Mouse (Mus musculus) adrenal gland, adult (tissue): ENCODE results near the gene Sesn2.
"Not testable (repeated sequence)": the region's sequence is repeated elsewhere in the genome, so short reads cannot be mapped to it uniquely, and the experiment has no call there.

Experiments used
- DNase-seq, 2 experiments: peaks; one replicate each; pipeline ENCODE4 v3.0.0; 2022 to 2023; ENCODE audit warnings: low spot score in 1 of 2; ENCODE audit not compliant: inconsistent age in 2 of 2

Gene Sesn2

DNA sequence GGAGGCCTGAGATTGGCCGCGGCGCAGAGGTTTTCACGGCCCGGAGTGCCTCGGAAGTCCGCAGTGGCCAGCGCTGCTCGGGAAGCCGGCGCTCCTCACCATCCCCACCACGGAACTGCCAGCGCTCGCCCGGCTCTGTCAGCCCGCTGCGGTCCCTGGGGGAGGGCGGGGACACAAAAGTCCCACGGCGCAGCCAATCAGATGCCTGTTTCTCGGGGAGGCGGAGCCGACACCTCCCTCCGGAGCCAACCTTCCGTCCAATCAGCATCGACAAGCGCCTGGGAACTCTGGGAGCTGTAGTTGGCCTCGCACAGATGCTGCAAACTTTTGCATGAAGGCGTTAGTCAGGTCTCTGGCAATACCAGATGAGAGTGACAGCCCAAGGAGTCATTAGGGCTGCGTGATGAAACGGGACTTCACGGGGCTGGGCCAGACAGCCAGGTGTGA is at the start of gene Sesn2:
TSS of gene Sesn2 (minus strand) at position 150 of the 447 bp plus-strand sequence.
- DNase-seq = peak; percentile 98 to 99

DNA sequence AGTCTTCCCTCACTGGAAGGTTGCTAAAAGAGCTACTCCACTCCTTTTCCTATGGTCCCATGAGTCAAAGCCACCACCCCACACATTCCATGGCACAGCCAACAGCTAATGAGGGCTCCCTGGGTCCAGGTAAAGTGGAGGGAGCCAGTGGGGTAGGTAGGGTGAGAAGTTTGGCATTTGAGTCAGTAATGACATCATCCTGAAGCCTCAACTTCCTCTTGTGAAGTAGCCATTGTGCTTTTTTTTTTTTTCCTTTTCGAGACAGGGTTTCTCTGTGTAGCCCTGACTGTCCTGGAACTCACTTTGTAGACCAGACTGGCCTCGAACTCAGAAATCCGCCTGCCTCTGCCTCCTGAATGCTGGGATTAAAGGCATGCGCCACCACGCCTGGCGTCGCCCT is 45.2 kb upstream of the Sesn2 start:
- not testable (repeated sequence) for DNase-seq

DNA sequence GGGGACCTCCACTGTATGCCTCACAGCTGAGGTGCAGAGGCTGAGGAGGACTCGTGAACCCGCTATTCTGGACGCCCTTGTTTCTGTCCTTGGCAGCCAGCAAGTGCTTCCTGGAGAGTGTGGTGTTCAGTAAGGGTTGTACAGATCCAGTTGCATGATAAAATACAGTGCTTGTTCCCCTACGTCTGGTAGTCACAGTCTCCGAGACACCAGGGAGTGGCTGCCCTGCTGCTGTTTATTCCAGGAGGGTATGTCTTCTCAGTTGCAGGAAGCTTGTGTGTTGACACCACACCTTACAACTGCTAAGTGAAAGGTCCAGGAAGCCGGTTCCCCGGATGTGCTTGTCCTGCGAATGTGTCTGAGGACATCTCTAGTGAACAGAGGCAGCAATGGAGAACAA is 44.4 kb upstream of the Sesn2 start:
- DNase-seq = peak in 1 of 2 experiments; percentile 57

DNA sequence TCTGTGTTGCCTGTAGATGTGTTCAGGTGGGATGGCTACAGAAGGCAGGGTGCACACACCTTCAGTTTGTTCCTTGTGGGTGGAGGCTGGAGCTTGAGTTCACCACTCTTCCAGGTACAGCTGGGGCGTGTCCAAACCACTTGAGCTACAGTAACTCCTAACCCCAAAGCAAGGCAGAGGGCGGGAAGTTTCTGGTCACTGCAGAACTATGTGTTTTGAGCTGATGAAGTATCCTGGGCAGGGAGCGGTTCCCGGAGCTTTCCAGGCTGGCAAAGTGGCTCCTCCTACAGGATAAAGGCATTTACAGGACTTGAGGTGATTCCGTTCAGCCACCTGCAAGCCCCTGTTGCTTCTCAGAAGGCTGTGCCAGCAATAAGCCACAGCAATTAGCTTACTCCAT is 43.9 kb upstream of the Sesn2 start:
- DNase-seq = no peak

DNA sequence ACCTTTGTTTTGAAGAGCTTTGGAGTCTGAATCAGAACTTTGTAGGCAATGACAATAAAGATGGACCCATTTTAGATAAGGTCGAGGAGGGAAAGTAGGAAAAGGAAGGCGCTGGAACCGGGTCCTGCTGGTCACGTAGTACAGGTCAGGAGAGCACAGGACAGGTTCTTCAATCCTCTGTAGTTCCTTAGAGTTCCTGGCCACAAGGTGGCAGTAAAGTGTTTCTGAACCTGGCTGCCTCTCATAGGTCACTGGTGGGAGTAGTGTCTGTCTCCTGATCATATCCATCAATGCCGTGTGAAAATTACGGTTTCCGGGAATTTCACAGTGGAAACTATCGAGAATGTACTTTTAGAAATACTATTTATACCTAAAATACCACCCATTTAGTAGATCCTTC is 35.5 kb upstream of the Sesn2 start:
- peak; percentile 66 to 93 for DNase-seq

DNA sequence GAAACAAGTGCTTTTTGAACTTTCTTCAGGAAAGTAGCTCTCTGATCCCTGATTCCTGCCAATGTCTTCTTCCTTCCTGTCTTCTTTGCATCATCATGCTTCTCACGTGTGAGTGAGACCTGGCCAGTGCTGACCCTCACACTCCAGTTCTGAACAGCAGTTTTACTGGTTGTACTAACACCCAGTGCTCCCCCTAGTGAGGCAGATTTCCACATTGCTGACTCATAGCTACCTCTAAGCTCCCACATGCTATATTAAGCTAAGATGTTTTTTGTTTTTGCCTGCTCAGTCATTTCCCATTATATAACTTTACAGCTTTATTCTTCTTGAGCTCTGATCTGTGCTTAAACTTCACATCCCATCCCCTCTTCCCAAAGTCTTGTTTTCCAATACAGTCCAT is 32.4 kb upstream of the Sesn2 start:
- peak in 1 of 2 experiments; percentile 68 for DNase-seq

DNA sequence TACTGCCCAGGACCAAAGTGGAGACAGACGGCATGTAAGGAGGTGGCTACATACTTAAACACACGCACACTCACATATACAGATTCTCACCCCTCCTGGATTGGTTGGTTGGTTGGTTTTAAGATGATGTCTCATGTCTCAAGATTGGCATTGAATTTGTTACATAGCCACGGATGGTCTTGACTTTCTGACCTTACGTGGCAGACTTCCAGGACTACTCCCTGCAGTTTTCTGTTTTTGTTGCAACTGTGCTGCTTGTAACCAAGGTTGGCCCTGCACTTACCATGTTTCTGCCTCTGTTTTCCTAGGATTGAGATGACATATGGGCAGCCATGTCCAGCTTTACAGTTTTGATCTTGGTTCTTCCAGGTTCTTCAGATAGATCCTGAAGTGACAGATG is 31.1 kb upstream of the Sesn2 start:
- DNase-seq = peak in 1 of 2 experiments; percentile 81

DNA sequence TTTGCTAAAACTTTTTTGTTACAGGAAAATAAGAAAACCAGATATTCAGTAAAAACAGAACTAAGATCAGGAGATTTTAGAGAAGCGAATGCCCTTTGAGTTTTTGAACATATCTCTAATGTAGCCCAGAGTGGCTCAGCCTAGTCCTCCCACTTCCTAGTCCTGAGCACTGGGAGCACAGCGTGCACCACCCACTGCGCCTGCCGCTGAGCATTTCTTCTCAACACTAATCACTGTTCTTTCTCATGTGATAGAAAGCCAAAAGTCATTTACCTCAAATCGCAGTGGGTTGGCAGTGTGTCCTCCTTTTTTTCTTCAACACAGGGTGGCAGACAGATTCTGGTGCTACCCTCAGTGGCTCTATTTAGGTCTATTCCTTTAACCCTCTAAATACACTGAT is 29.2 kb upstream of the Sesn2 start:
- DNase-seq = no peak

DNA sequence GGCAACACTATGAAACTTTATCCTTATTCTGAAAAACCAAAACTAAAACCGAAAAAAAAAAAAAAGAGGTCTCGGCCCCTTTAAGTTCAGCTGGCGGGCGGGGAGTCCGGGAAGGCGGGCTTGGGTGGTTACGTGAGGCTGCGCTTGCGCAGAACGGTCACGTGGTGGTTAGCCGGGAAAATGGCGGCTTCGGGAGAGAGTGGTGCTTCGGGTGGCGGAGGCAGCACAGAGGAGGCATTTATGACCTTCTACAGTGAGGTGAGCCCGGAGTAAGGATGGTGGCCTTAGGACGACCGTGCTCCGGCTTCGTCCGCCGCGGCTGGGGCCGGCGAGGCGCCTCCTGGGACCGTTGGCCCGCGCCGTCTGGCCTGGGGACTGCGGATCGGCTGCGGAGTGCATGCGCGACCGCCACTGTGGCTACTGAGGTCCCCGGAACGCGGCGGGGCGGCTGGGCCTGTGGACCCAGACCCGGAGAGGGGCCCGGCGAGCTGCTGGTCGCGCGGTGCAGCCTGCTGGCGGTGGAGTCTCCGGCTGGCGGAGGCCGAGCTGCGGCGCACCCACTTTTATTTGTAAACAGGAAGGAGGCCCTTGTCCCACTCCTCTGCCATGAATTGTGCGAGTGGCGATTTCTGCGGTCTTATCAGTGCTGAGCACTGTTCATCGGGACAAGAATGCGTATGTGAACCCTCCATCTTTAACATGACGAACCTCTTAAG is 25.3 kb upstream of the Sesn2 start, which contains the start of gene Dnajc8:
TSS of gene Dnajc8 (plus strand) at position 145 of the 716 bp plus-strand sequence.
- peak; percentile 94 to 97 for DNase-seq

DNA sequence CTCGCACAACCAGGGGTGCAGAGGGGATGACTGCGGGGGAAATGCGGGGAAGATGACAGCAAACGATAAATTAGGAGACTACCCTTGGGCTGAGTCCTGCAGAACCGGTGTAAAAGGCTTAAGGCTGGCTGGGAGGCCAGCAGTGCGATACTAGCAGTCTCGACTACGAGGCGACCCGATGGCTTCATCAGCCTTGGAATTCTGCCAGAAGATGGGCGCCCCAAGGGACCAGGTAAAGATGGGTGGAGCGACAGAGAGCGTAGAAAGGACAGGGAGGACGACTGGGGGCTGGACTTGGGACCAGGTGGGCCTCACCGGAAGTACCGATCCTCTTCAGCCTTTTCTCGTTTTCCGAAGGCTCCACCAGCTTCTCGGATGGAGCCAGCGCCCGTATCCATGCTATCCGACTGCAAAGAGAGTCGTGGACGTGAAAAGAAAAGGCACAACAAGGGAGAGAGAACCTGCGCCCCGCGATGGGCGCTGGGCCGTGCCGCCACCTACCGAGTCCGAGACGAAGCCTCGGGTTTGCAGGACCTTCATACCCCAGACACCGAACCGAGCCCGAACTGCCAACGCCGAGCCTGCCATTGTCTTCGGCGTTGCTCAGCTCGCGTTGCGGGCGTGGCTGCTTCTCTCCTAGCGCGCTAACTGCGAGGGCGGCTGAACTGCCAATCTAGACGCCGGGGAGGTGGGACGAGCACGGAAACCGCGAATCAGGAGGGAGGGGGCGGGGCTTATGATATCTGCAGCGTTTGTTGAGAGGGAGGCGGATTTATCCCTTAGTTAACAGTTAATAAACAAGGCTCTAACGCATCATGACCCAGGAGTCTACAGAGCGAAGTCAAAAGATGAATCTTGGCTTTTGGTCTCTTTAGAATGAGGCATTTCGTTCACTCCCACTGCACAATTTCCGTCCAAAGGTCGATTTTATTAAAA is 22.9 kb upstream of the Sesn2 start, which contains the start of gene Atpif1:
TSS of gene Atpif1 (minus strand) at position 679 of the 936 bp plus-strand sequence.
- peak; percentile 92 to 96 for DNase-seq

DNA sequence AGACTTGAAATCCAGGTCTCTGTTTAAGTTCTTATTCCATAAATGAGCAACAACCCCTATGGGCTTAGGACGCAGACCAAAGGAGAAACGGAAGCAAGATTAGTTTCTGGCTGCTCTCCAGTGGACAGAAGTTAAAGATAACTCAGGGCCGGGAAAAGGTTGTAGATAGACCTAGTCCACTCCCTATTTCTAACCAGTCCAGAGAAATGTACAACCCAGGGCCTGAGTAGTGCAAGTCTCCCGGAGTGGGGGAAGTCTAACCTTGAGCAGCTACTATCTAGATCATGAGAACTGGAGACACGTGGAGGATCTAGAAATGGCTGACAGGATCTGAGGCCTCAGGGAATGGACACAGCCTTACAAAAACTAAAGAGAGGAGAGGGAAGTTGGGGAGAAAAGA is 22.2 kb upstream of the Sesn2 start:
- DNase-seq = peak; percentile 51 to 84

DNA sequence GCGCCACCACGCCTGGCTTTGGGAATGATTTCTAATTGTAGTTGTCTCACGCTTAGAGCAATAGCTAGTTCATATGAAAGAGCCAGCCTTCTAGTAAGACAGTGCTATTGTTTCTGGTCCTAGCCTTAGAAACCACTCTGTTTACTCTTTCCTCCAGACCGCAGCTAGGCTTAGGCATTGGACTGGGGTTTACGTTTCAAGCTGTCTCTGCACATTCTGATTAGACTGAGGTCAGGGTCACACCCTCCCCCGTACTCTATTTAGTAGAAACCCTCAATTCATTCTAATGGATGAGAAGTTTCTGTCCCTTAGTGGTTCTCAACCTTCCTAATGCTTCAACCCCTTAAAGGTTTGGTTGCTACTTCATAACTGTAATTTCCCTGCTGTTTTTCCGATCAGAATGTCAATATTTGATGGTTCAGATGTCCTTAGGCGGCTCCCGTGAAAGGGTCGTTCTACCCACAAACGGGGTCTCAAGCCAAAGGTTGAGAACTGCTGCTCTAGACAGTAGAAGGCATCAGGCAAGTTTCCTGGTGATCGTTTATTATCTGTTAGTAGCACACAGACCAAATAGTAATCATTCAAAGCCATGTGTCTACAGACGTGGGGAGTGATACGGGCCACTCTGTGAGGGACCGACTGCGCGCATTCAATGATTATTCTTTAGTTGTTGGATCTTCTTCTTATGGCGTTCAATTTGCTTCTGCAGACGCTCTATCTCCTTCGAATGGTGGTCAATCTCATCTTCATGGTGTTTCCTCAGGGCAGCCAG is 19.9 kb upstream of the Sesn2 start:
- DNase-seq = no peak

DNA sequence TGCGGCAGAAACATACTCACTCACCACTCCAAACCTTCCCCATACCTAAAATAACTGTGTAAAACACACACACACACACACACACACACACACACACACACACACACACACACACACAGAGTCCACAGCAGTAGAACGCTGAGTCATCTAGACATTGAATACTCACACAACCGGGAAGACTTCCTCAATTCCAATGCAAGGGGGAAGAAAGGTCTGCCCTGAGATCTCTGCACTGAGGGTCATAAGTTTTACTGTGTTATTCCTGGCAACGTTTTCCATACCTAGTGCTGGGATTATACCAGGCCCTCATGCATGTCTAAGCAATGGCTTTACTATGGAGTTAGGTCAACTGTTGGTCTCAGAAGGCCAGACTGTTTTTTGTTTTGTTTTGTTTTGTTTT is 19.0 kb upstream of the Sesn2 start:
- no peak for DNase-seq

DNA sequence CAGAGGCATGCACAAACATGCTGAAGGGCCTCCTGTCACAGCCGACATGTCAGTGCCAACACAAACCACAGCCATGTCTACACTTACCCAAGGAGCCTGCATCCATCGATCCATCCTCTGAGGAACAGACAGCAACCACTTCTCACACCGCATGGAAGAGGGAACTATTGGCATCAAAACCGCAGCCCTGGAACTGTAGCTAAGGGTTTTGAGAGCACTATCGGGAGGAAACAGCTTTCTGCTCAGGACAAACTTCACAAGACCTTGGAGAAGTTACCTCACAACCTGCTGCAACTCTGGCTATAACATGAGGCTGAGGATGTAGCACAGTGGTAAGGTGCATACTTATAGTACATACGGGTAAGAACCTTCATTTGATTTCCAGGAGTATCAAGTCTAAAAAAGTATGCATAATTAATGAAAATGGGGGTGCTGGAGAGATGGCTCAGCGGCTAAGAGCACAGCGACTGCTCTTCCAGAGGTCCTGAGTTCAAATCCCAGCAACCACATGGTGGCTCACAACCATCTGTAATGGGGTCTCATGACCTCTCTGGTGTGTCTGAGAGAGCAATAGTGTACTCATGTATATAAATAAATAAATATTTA is 17.7 kb upstream of the Sesn2 start:
- no peak for DNase-seq

DNA sequence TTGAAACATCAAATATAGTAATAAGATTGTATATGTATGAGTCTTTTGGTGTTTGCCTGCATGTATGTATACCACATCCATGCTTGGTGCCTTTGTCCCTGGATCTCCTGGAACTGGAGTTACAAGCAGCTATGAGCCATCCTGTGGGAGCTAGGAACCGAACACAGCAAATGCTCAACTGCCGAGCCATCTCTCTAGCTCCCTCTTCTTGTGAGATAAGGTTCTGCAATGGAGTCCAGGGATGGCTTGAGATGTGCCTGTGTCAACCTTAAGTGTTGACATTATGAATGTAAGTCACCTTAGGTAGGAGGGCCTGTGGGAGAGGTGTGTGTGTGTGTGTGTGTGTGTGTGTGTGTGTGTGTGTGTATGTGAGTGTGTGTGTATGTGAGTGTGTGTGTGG is 16.4 kb upstream of the Sesn2 start:
- DNase-seq = peak in 1 of 2 experiments; percentile 43

DNA sequence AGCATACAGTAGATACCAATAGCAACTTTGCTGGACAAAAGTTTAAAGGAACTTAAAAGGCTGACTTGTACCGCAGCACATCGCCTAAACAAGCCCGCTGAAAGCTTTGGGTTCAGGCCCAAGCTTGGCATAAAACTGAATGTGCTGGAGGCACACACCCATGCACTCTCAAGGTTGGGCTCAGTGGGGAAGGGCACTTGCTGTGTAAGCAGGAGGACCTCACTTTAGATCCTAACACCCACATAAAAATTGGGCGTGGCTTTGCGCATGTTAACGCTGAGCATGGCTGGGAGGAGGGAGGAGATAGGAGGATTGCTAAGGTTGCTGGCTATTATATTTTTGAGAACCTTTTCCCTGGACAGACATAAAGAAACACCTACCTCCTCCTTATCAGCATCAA is 14.5 kb upstream of the Sesn2 start:
- no peak for DNase-seq

DNA sequence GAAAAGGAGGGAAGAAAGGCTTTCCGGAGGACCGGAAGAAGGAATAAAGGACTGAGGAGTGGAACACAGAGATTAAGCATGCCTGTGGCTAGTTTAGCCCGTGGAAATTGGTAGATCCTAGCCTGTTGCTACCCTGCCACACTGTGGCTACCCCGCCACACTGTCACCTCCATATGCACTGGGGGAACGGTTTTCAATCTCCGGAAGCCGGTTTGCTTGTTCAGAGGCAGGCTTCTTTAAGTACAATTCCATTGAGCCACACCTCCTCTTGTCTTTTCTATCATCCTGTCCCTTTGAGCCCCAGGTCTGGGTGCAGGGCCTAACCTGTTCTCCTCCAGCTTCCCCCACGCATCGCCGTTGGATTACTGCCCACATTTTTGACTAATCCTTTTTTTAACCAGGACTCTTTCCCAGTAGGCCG is 14.0 kb upstream of the Sesn2 start:
- peak in 1 of 2 experiments; percentile 31 for DNase-seq

DNA sequence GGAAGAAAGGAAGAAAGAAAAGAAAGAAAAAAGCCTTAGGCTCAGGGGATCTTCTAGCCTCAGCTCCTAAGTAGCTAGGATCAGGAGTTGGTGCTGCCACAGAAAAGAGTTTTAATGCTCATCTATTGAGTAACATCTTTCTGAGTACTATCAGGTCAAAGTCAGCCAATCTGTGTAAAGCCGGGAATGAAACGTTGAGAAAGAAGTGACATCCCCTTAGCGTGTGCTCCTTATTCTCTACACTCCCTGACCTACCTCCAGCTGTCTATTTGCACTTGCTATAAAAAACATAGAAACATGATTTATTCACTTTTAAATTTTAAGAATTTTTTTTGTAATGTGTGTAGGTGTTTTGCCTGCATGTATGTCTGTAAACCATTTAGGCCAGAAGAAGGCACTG is 8.9 kb upstream of the Sesn2 start:
- DNase-seq = no peak

DNA sequence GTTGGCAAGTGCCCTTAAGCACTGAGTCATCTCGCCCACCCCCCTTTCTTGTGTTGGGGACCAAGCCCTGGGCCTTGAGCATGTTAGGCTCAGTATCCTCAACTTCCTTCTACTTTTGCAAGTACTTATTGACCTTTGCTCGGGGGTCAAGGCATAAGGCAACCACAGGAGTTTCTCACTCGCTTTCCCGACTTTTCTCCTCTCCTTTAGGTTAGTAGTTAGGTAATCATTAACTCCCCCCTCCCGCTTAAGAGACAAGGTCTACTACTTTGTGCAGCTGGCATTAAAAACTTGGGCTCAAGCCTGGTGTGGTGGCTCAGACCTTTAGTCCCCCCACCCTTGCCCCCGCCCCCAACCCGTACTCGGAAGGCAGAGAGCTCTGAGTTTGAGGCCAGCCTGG is 7.8 kb upstream of the Sesn2 start:
- DNase-seq = no peak

DNA sequence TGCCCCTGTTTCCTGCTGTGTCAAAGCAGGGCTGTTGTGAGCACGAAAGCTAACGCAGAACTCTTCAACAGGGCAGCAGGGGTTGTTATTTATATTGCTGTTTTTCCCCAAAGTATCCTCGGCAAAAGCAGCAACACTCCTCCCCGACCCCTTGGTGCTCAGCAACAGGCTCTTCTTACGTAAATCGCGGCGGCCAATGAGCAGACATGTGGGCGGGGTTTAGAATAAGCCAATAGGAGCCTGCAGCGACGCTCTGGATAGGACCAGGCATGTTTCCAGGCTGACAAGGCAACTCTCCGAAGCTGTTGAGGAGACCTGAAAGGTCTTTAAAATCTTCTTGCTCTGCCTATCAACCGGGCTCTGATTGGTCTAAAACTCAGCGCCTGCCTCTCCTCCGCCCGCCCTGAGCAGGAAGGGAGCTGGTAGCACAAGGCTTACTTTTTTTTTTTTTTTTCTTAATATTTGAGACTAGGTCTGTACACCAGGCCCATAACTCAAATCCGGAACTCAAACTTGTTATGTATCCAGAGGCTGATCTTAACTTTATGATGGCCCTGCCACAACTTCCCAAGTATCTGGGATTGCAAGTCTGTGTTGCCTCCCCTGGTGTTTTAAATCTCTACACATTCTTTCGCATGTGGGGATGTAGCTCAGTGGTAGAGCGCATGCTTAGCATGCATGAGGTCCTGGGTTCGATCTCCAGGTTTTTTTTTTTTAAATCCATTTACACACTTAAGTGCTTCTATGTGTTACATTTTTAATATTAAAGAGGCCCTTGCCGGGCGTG is 5.3 kb upstream of the Sesn2 start:
- peak; percentile 94 to 97 for DNase-seq
